Mouse (Mus musculus): ENCODE results near the gene Chmp2a. TPM values are rescaled to one million over a fixed set of nuclear protein-coding genes. Genes with fewer than 3 reads are reported as not detected.

The Chmp2a gene
- total and polyA plus RNA-seq, 3 experiments: 100 to 180 TPM; not detected in 1

DNA sequence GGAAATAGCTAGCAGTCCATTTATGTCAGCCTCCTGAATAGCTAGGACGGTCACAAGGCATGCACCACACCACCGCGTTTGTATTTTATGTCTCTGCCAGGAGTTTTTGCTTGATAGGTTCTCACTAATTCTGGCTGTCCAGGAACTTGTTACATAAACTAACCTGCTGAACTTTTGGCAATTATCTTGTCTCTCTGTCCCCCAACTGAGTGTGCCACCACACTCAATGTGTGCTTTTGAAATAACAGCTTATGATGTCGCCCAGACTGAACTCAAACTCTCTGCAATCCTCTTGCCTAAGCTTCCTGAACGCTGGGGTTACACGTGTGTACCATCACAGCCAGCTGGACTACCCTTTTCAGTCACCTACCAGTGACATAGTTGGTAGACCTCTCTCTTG, 7.9 kb upstream of the Chmp2a start:
- Histone ChIP-seq H3K9ac (ENCODE audit: control insufficient read depth, low read depth, low read length, poor library complexity, severe bottlenecking) (no peak overlapping the region), H3K4me3 (ENCODE audit: control insufficient read depth in 1 of 2, insufficient read depth in 1 of 2, low read depth in 2 of 2, low read length in 2 of 2) (no peak overlapping the region), H3K36me3 (ENCODE audit: control insufficient read depth in 1 of 2, insufficient read depth in 2 of 2, low read length in 2 of 2) (peaks cover 0 to 7% of the 10 kb centered on the region in 2 experiments; a peak in 2 of 4 replicates), H3K79me2 (ENCODE audit: control insufficient read depth, insufficient read depth, low read length, poor library complexity) (peaks cover 6% of the 10 kb centered on the region; the same call in 1 of the 2 replicates), H3K4me1 (ENCODE audit: control insufficient read depth in 1 of 2, insufficient read depth in 2 of 2, low read length in 2 of 2) (peaks cover 5 to 11% of the 10 kb centered on the region in 2 experiments; a peak in 3 of 4 replicates), H3K27me3 (ENCODE audit: control insufficient read depth in 1 of 2, insufficient read depth in 2 of 2, low read length in 2 of 2) (no peaks in the 10 kb centered on the region), H3K9me3 (replicated peaks; ENCODE audit: insufficient read depth, low read length) (no peaks in the 10 kb centered on the region), H3K27ac (ENCODE audit: control insufficient read depth, low read depth, low read length) (no peak overlapping the region)
- no peak for TF ChIP-seq POLR2A (IDR thresholded peaks at IDR 0.05; ENCODE audit: control insufficient read depth in 1 of 2, insufficient read depth in 1 of 2, low read depth in 1 of 2, low read length in 2 of 2, poor library complexity in 1 of 2)
- TF ChIP-seq POLR2AphosphoS5 (IDR thresholded peaks at IDR 0.05; ENCODE audit: borderline replicate concordance, low read depth, low read length): no peak
- no peak for TF ChIP-seq CTCF (IDR thresholded peaks at IDR 0.05 in 2 of 3, conservative IDR thresholded peaks at IDR 0.05 in 1 of 3; ENCODE audit: control insufficient read depth in 1 of 3, insufficient read depth in 1 of 3, low read depth in 2 of 3, low read length in 3 of 3, poor library complexity in 1 of 3, severe bottlenecking in 1 of 3)
- TF ChIP-seq ZC3H11A (IDR thresholded peaks at IDR 0.05; ENCODE audit: low read depth, low read length): no peak
- TF ChIP-seq HCFC1 (IDR thresholded peaks at IDR 0.05; ENCODE audit: low read depth, low read length): no peak
- TF ChIP-seq SMC3 (IDR thresholded peaks at IDR 0.05; ENCODE audit: low read depth, low read length): no peak
- TF ChIP-seq MYC (IDR thresholded peaks at IDR 0.05; ENCODE audit: low read depth, low read length): no peak
- TF ChIP-seq ZKSCAN1 (IDR thresholded peaks at IDR 0.05; ENCODE audit: low read depth, low read length): no peak
- TF ChIP-seq CHD1 (IDR thresholded peaks at IDR 0.05; ENCODE audit: low read depth, low read length): no peak
- no peak for TF ChIP-seq ZNF384 (IDR thresholded peaks at IDR 0.05; ENCODE audit: low read depth, low read length)
- TF ChIP-seq KAT2A (conservative IDR thresholded peaks at IDR 0.05; ENCODE audit: low read depth, low read length): no peak
- TF ChIP-seq USF1 (IDR thresholded peaks at IDR 0.05; ENCODE audit: low read depth, low read length): no peak
- no peak for TF ChIP-seq RAD21 (IDR thresholded peaks at IDR 0.05; ENCODE audit: low read depth, low read length)
- no peak for TF ChIP-seq ELF1 (IDR thresholded peaks at IDR 0.05; ENCODE audit: low read depth, low read length)
- TF ChIP-seq GABPA (IDR thresholded peaks at IDR 0.05; ENCODE audit: low read depth, low read length): no peak
- DNase-seq (ENCODE audit: low read depth, low spot score): no peak

DNA sequence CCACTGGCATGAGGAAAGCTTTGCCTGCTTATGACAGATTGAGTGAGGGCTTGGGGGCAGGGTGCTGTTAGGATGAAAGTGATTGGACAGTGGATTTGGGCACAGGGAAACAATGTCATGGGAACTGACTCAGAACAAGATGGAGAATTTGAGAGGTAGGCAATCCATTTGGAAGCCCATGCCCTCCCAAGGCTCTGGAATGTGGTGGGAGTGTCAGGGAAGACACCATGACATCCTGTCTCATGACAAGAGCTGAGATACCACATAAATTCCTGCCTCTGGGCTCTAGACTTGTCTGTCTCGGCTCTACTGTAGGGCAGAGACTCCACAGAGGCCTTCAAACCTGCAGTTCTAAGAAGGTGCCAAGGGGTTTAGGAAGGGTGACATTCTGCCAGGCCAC, 6.6 kb upstream of the Chmp2a start:
- no peak overlapping the region for H3K27ac ChIP-seq (ENCODE audit: control insufficient read depth, low read depth, low read length)
- DNase-seq (ENCODE audit: low read depth, low spot score): no peak
- no peaks in the 10 kb centered on the region for H3K9me3 ChIP-seq (replicated peaks; ENCODE audit: insufficient read depth, low read length)
- no peaks in the 10 kb centered on the region for H3K27me3 ChIP-seq (ENCODE audit: control insufficient read depth in 1 of 2, insufficient read depth in 2 of 2, low read length in 2 of 2)
- peaks cover 0 to 7% of the 10 kb centered on the region in 2 experiments; a peak in 2 of 4 replicates for H3K36me3 ChIP-seq (ENCODE audit: control insufficient read depth in 1 of 2, insufficient read depth in 2 of 2, low read length in 2 of 2)
- TF ChIP-seq USF2 (IDR thresholded peaks at IDR 0.05; ENCODE audit: borderline replicate concordance in 1 of 2, insufficient read depth in 1 of 2, low read depth in 1 of 2, low read length in 2 of 2) (no peak), RCOR1 (IDR thresholded peaks at IDR 0.05; ENCODE audit: low read depth, low read length) (no peak), E2F4 (IDR thresholded peaks at IDR 0.05; ENCODE audit: borderline replicate concordance, low read depth, low read length) (no peak), MAFK (IDR thresholded peaks at IDR 0.05; ENCODE audit: borderline replicate concordance, low read depth, low read length) (no peak), CHD1 (IDR thresholded peaks at IDR 0.05; ENCODE audit: low read depth, low read length) (no peak), ZKSCAN1 (IDR thresholded peaks at IDR 0.05; ENCODE audit: low read depth, low read length) (no peak), ZC3H11A (IDR thresholded peaks at IDR 0.05; ENCODE audit: low read depth, low read length) (no peak), MAX (IDR thresholded peaks at IDR 0.05; ENCODE audit: low read length) (no peak), USF1 (IDR thresholded peaks at IDR 0.05; ENCODE audit: low read depth, low read length) (no peak), MYB (IDR thresholded peaks at IDR 0.05; ENCODE audit: low read depth, low read length) (no peak), SMC3 (IDR thresholded peaks at IDR 0.05; ENCODE audit: low read depth, low read length) (no peak)
- H3K4me1 ChIP-seq (ENCODE audit: control insufficient read depth in 1 of 2, insufficient read depth in 2 of 2, low read length in 2 of 2): peaks cover 5 to 14% of the 10 kb centered on the region in 2 experiments; a peak in 3 of 4 replicates
- H3K79me2 ChIP-seq (ENCODE audit: control insufficient read depth, insufficient read depth, low read length, poor library complexity): peaks cover 19% of the 10 kb centered on the region
- no peak overlapping the region for H3K9ac ChIP-seq (ENCODE audit: control insufficient read depth, low read depth, low read length, poor library complexity, severe bottlenecking)
- H3K4me3 ChIP-seq (ENCODE audit: control insufficient read depth in 1 of 2, insufficient read depth in 1 of 2, low read depth in 2 of 2, low read length in 2 of 2): no peak overlapping the region

Measured in MEL (cell line).